In the genomic region with DNA sequence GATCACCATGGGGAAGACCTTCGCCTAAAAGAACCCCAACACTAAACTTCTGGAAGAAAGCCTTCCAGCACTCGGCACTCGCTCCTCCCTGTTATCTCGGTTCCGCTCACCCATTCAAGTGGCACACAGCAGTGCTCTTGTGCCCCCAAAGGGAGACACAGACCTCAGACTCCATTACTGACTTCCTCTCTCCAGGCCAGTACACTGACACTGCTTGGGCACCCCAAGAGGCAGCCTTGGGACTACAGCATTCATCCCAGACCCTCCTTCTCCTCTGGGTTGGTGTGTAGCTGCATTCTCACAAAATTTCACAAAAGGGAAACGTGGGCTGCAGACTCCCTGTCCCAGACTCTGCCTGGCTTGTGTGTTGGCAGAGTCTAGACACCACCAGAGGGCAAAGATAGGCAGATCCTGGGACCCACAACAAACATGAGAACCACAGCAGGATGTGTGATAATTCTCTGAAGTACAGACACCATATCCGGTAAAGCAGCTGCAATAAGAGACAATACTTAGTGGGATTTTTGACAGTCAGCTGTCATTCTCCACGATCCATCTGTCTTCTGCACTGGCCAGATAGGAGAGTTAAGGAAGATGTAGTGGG, we compare ENCODE assay signal across 34 mouse cellular contexts. TPM values are rescaled to one million over a fixed set of nuclear protein-coding genes. Genes with fewer than 3 reads are reported as not detected.
DNase-seq lines count a peak whose midpoint lies in the region; ATAC-seq and TF ChIP-seq lines count a peak whose summit lies in the region.
"Had no signal": no experiment of that assay in that cellular context is flagged by ENCODE, and none has a peak within 500 bp of the region (broad histone marks: within the 10 kb centered on the region; RNA-seq: fewer than 3 reads in every experiment).

No protein-coding gene starts in this region.

- no peak for ATAC-seq in megakaryocyte, adult 5-6 weeks (ENCODE audit: poor library complexity, severe bottlenecking)
- ATAC-seq in forebrain, embryonic 15.5 days (replicated peaks), result no peak
- ATAC-seq: forebrain, embryonic 13.5 days had no signal

- H3K36me3 ChIP-seq in megakaryocyte, embryonic 14.5 days (replicated peaks; ENCODE audit: low read length), result no peaks in the 10 kb centered on the region
- H3K36me3 ChIP-seq in thymus, adult 2 months (ENCODE audit: control insufficient read depth, insufficient read depth, low read length), result no peaks in the 10 kb centered on the region
- H3K36me3 ChIP-seq in forebrain, embryonic 15.5 days, result no peaks in the 10 kb centered on the region
- H3K36me3 ChIP-seq: embryonic facial prominence, embryonic 13.5 days; heart, embryonic 13.5 days; hindbrain, embryonic 13.5 days; limb, embryonic 10.5 days; liver, embryonic 15.5 days; lung, embryonic 15.5 days; midbrain, embryonic 12.5 days; neural tube, embryonic 12.5 days had no signal

- no peak overlapping the region for H3K9ac ChIP-seq in forebrain, embryonic 15.5 days (replicated peaks)
- H3K9ac ChIP-seq: embryonic facial prominence, embryonic 13.5 days; forebrain, embryonic 13.5 days; heart, embryonic 13.5 days; hindbrain, embryonic 13.5 days; liver, embryonic 15.5 days; lung, embryonic 15.5 days; midbrain, embryonic 12.5 days; neural tube, embryonic 12.5 days had no signal

- no peak for TF ChIP-seq CTCF in thymus, adult 2 months (IDR thresholded peaks at IDR 0.05; ENCODE audit: borderline replicate concordance, control insufficient read depth, extremely low read depth, insufficient read depth, low read length, poor library complexity)

- H3K27me3 ChIP-seq in megakaryocyte, embryonic 14.5 days (replicated peaks), result peaks cover 42% of the 10 kb centered on the region
- H3K27me3 ChIP-seq in thymus, adult 2 months (ENCODE audit: control insufficient read depth, insufficient read depth, low read length), result no peaks in the 10 kb centered on the region; the same call in 1 of the 2 replicates
- no peaks in the 10 kb centered on the region for H3K27me3 ChIP-seq in forebrain, embryonic 15.5 days
- H3K27me3 ChIP-seq: embryonic facial prominence, embryonic 13.5 days; forebrain, embryonic 13.5 days; hindbrain, embryonic 13.5 days; liver, embryonic 15.5 days; lung, embryonic 15.5 days; midbrain, embryonic 12.5 days; neural tube, embryonic 12.5 days had no signal

- H3K4me1 ChIP-seq in megakaryocyte, embryonic 14.5 days, result peaks cover 63% of the 10 kb centered on the region
- peaks cover 7% of the 10 kb centered on the region for H3K4me1 ChIP-seq in thymus, adult 2 months (replicated peaks; ENCODE audit: control insufficient read depth, insufficient read depth, low read length)
- H3K4me1 ChIP-seq in forebrain, embryonic 15.5 days, result no peaks in the 10 kb centered on the region
- H3K4me1 ChIP-seq: embryonic facial prominence, embryonic 13.5 days; forebrain, embryonic 13.5 days; heart, embryonic 13.5 days; hindbrain, embryonic 13.5 days; limb, embryonic 10.5 days; liver, embryonic 15.5 days; lung, embryonic 15.5 days; midbrain, embryonic 12.5 days; neural tube, embryonic 12.5 days had no signal

- H3K9me3 ChIP-seq in megakaryocyte, embryonic 14.5 days, result no peaks in the 10 kb centered on the region
- no peaks in the 10 kb centered on the region for H3K9me3 ChIP-seq in forebrain, embryonic 15.5 days
- H3K9me3 ChIP-seq: embryonic facial prominence, embryonic 13.5 days; forebrain, embryonic 13.5 days; heart, embryonic 13.5 days; hindbrain, embryonic 13.5 days; limb, embryonic 10.5 days; liver, embryonic 15.5 days; lung, embryonic 15.5 days; midbrain, embryonic 12.5 days; neural tube, embryonic 12.5 days had no signal

- no peak for TF ChIP-seq POLR2A in thymus, adult 2 months (IDR thresholded peaks at IDR 0.05; ENCODE audit: control insufficient read depth, extremely low read depth, insufficient read depth, low read length, poor library complexity)

- H3K4me2 ChIP-seq in forebrain, embryonic 15.5 days (replicated peaks), result no peak overlapping the region
- H3K4me2 ChIP-seq: embryonic facial prominence, embryonic 13.5 days; forebrain, embryonic 13.5 days; heart, embryonic 13.5 days; hindbrain, embryonic 13.5 days; liver, embryonic 15.5 days; lung, embryonic 15.5 days; midbrain, embryonic 12.5 days; neural tube, embryonic 12.5 days had no signal

- 20% methylated on average over 8 of the region's 8 CpGs for WGBS in thymus, adult 2 months
- WGBS in forebrain, embryonic 15.5 days, result 82% methylated on average over 8 of the region's 8 CpGs

- H3K27ac ChIP-seq in thymus, adult 2 months (ENCODE audit: control insufficient read depth, insufficient read depth, low read length), result no peak overlapping the region; the same call in 1 of the 2 replicates
- no peak overlapping the region for H3K27ac ChIP-seq in forebrain, embryonic 15.5 days (replicated peaks)
- H3K27ac ChIP-seq: embryonic facial prominence, embryonic 13.5 days; forebrain, embryonic 13.5 days; heart, embryonic 13.5 days; hindbrain, embryonic 13.5 days; left cerebral cortex, adult 2 months; limb, embryonic 10.5 days; liver, embryonic 15.5 days; lung, embryonic 15.5 days; midbrain, embryonic 12.5 days; neural tube, embryonic 12.5 days had no signal

- peak; percentile 23 for DNase-seq in induced T-regulatory cell, adult 2 months (ENCODE audit: low read depth)
- peak; percentile 56 for DNase-seq in thymus, adult 2 months
- DNase-seq in thymus, postnatal 4 days, result peak; percentile 51
- DNase-seq in testis, postnatal 10 days (ENCODE audit: low spot score), result no peak
- DNase-seq in gastrocnemius, adult 18-20 months (ENCODE audit: low spot score), result no peak
- DNase-seq: adrenal gland, postnatal 14 days; cerebellum, adult 2 months; cerebellum, postnatal 25 days; embryo, embryonic 11 days; gastrocnemius, postnatal 10 days; heart, adult 18-20 months; heart, postnatal 14 days; kidney, adult 8-10 months; layer of hippocampus, adult 9-11 months; liver; right cerebral cortex, postnatal 25 days had no signal

- peak overlapping the region; percentile 44 for H3K4me3 ChIP-seq in megakaryocyte, embryonic 14.5 days (replicated peaks)
- H3K4me3 ChIP-seq in thymus, adult 2 months (ENCODE audit: control insufficient read depth, insufficient read depth, low read length), result no peak overlapping the region
- no peak overlapping the region for H3K4me3 ChIP-seq in forebrain, embryonic 15.5 days
- H3K4me3 ChIP-seq: embryonic facial prominence, embryonic 13.5 days; erythroblast, embryonic 14.5 days; forebrain, embryonic 13.5 days; heart, embryonic 13.5 days; hindbrain, embryonic 13.5 days; left cerebral cortex, adult 2 months; limb, embryonic 10.5 days; liver, embryonic 15.5 days; lung, embryonic 15.5 days; midbrain, embryonic 12.5 days; neural tube, embryonic 12.5 days had no signal

RNA-seq across cellular contexts. Expression of a gene that starts 5.5 kb away (rescaled TPM):
- polyA plus RNA-seq in megakaryocyte, embryonic 14.5 days (2012; ENCODE audit: insufficient read depth, low replicate concordance), result not detected in 2 replicates
- total RNA-seq in megakaryocyte, adult 5-6 weeks (2015), result not detected in 2 replicates
- total RNA-seq in megakaryocyte, adult 5-6 weeks (2017), result not detected in 2 replicates
- not detected in 2 replicates for polyA plus RNA-seq in thymus, adult 2 months (2012; rRNA removed)
- polyA plus RNA-seq in forebrain, embryonic 15.5 days (2015; fragmentation: Nextera tagmentation; extraction: Ambion mirVana), result not detected in 2 replicates
- not detected for total RNA-seq in gastrocnemius, adult 18-20 months (2021)
- total RNA-seq: adrenal gland, postnatal 14 days; gastrocnemius, postnatal 10 days; heart, adult 18-20 months; heart, postnatal 14 days; left cerebral cortex, adult 2 months had no signal
- polyA plus RNA-seq: embryonic facial prominence, embryonic 13.5 days; erythroblast, embryonic 14.5 days; forebrain, embryonic 13.5 days; frontal cortex, adult 2 months; heart, embryonic 13.5 days; hindbrain, embryonic 13.5 days; intestine, embryonic 14.5 days; limb, embryonic 10.5 days; liver, embryonic 15.5 days; lung, embryonic 15.5 days; midbrain, embryonic 12.5 days; neural tube, embryonic 12.5 days; spleen, adult 2 months; stomach, embryonic 14.5 days had no signal

RNA-seq across cellular contexts. Expression of a gene that starts 12.8 kb away (rescaled TPM):
- not detected in 2 replicates for polyA plus RNA-seq in megakaryocyte, embryonic 14.5 days (2012; ENCODE audit: insufficient read depth, low replicate concordance)
- total RNA-seq in megakaryocyte, adult 5-6 weeks (2015), result not detected in 2 replicates
- total RNA-seq in megakaryocyte, adult 5-6 weeks (2017), result not detected in 2 replicates
- polyA plus RNA-seq in thymus, adult 2 months (2012; rRNA removed), result not detected in 2 replicates
- polyA plus RNA-seq in forebrain, embryonic 15.5 days (2015; fragmentation: Nextera tagmentation; extraction: Ambion mirVana), result not detected in 2 replicates
- not detected for total RNA-seq in gastrocnemius, adult 18-20 months (2021)
- total RNA-seq: adrenal gland, postnatal 14 days; gastrocnemius, postnatal 10 days; heart, adult 18-20 months; heart, postnatal 14 days; left cerebral cortex, adult 2 months had no signal
- polyA plus RNA-seq: cerebellum, adult 2 months; embryonic facial prominence, embryonic 13.5 days; erythroblast, embryonic 14.5 days; forebrain, embryonic 13.5 days; frontal cortex, adult 2 months; heart, embryonic 13.5 days; hindbrain, embryonic 13.5 days; intestine, embryonic 14.5 days; limb, embryonic 10.5 days; liver, embryonic 15.5 days; lung, embryonic 15.5 days; midbrain, embryonic 12.5 days; neural tube, embryonic 12.5 days; spleen, adult 2 months; stomach, embryonic 14.5 days had no signal

RNA-seq across cellular contexts. Expression of a gene that starts 18.6 kb away (rescaled TPM):
- polyA plus RNA-seq in megakaryocyte, embryonic 14.5 days (2012; ENCODE audit: insufficient read depth, low replicate concordance), result not detected in 2 replicates
- not detected in 2 replicates for total RNA-seq in megakaryocyte, adult 5-6 weeks (2015)
- total RNA-seq in megakaryocyte, adult 5-6 weeks (2017), result not detected in 2 replicates
- polyA plus RNA-seq in thymus, adult 2 months (2012; rRNA removed), result 0.09 and 0.18 TPM in 2 replicates
- not detected in 2 replicates for polyA plus RNA-seq in forebrain, embryonic 15.5 days (2015; fragmentation: Nextera tagmentation; extraction: Ambion mirVana)
- total RNA-seq in gastrocnemius, adult 18-20 months (2021), result not detected
- total RNA-seq: adrenal gland, postnatal 14 days; gastrocnemius, postnatal 10 days; heart, adult 18-20 months; heart, postnatal 14 days; left cerebral cortex, adult 2 months had no signal
- polyA plus RNA-seq: cerebellum, adult 2 months; embryonic facial prominence, embryonic 13.5 days; erythroblast, embryonic 14.5 days; forebrain, embryonic 13.5 days; frontal cortex, adult 2 months; heart, embryonic 13.5 days; hindbrain, embryonic 13.5 days; intestine, embryonic 14.5 days; limb, embryonic 10.5 days; liver, embryonic 15.5 days; lung, embryonic 15.5 days; midbrain, embryonic 12.5 days; neural tube, embryonic 12.5 days; spleen, adult 2 months; stomach, embryonic 14.5 days had no signal

RNA-seq across cellular contexts. Expression of a gene that starts 35.1 kb away (rescaled TPM):
- not detected in 2 replicates for polyA plus RNA-seq in megakaryocyte, embryonic 14.5 days (2012; ENCODE audit: insufficient read depth, low replicate concordance)
- not detected in 2 replicates for total RNA-seq in megakaryocyte, adult 5-6 weeks (2015)
- not detected in 2 replicates for total RNA-seq in megakaryocyte, adult 5-6 weeks (2017)
- 1.1 and 1.2 TPM in 2 replicates for polyA plus RNA-seq in thymus, adult 2 months (2012; rRNA removed)
- polyA plus RNA-seq in forebrain, embryonic 15.5 days (2015; fragmentation: Nextera tagmentation; extraction: Ambion mirVana), result 6.2 and 7.7 TPM in 2 replicates
- under 1 TPM; 0.34 to 0.47 TPM for total RNA-seq in gastrocnemius, adult 18-20 months (2021)
- polyA plus RNA-seq: erythroblast, embryonic 14.5 days; liver, embryonic 15.5 days had no signal

RNA-seq across cellular contexts. Expression of a gene that starts 46.4 kb away (rescaled TPM):
- not detected in 2 replicates for polyA plus RNA-seq in megakaryocyte, embryonic 14.5 days (2012; ENCODE audit: insufficient read depth, low replicate concordance)
- total RNA-seq in megakaryocyte, adult 5-6 weeks (2015), result not detected in 2 replicates
- not detected in 2 replicates for total RNA-seq in megakaryocyte, adult 5-6 weeks (2017)
- polyA plus RNA-seq in thymus, adult 2 months (2012; rRNA removed), result 1.0 and 2.4 TPM in 2 replicates
- polyA plus RNA-seq in forebrain, embryonic 15.5 days (2015; fragmentation: Nextera tagmentation; extraction: Ambion mirVana), result not detected in 2 replicates
- not detected for total RNA-seq in gastrocnemius, adult 18-20 months (2021)
- total RNA-seq: adrenal gland, postnatal 14 days; gastrocnemius, postnatal 10 days; heart, adult 18-20 months; heart, postnatal 14 days; left cerebral cortex, adult 2 months had no signal
- polyA plus RNA-seq: cerebellum, adult 2 months; embryonic facial prominence, embryonic 13.5 days; erythroblast, embryonic 14.5 days; forebrain, embryonic 13.5 days; frontal cortex, adult 2 months; heart, embryonic 13.5 days; hindbrain, embryonic 13.5 days; intestine, embryonic 14.5 days; limb, embryonic 10.5 days; liver, embryonic 15.5 days; lung, embryonic 15.5 days; midbrain, embryonic 12.5 days; neural tube, embryonic 12.5 days; spleen, adult 2 months; stomach, embryonic 14.5 days had no signal

Comparison
In these comparisons a context has a peak if more than half of its experiments do, and no peak if none do; other contexts are left out.
1. DNase-seq: peak in induced T-regulatory cell, adult 2 months (single experiment), thymus, adult 2 months (single experiment) and thymus, postnatal 4 days (single experiment); none in testis, postnatal 10 days (single experiment) and gastrocnemius, adult 18-20 months (single experiment).